17 mouse cellular contexts compared by ENCODE assay signal in genomic region chr4:120875961-120876360, GRCm38 (mm10).
"Had no signal": no experiment of that assay in that cellular context is flagged by ENCODE, and none has a peak within 500 bp of the region (broad histone marks: within the 10 kb centered on the region; RNA-seq: fewer than 3 reads in every experiment).

No protein-coding gene starts in this region.

- H3K27ac ChIP-seq: lung, embryonic 15.5 days; macrophage; midbrain, embryonic 12.5 days; midbrain, embryonic 15.5 days; neural tube, embryonic 12.5 days; stomach, embryonic 15.5 days; stomach, postnatal 0 days had no signal

- H3K9ac ChIP-seq: liver, postnatal 0 days; lung, embryonic 15.5 days; midbrain, embryonic 12.5 days; midbrain, embryonic 15.5 days; neural tube, embryonic 12.5 days; stomach, embryonic 15.5 days had no signal

- H3K4me2 ChIP-seq: lung, embryonic 15.5 days; midbrain, embryonic 12.5 days; midbrain, embryonic 15.5 days; neural tube, embryonic 12.5 days; stomach, embryonic 15.5 days had no signal

- ATAC-seq: liver, postnatal 0 days; lung, postnatal 0 days; midbrain, embryonic 15.5 days had no signal

- H3K4me3 ChIP-seq: lung, embryonic 15.5 days; megakaryocyte, embryonic 14.5 days; midbrain, embryonic 12.5 days; midbrain, embryonic 15.5 days; neural tube, embryonic 12.5 days; stomach, embryonic 15.5 days had no signal

- H3K27me3 ChIP-seq: lung, embryonic 15.5 days; midbrain, embryonic 15.5 days; neural tube, embryonic 12.5 days; stomach, embryonic 15.5 days had no signal

- H3K9me3 ChIP-seq: lung, embryonic 15.5 days; megakaryocyte, embryonic 14.5 days; midbrain, embryonic 12.5 days; midbrain, embryonic 15.5 days; neural tube, embryonic 12.5 days; stomach, embryonic 15.5 days had no signal

- H3K4me1 ChIP-seq: lung, embryonic 15.5 days; midbrain, embryonic 15.5 days had no signal

- H3K36me3 ChIP-seq: lung, embryonic 15.5 days; midbrain, embryonic 12.5 days; midbrain, embryonic 15.5 days; neural tube, embryonic 12.5 days; stomach, embryonic 15.5 days had no signal

- DNase-seq: liver, postnatal 0 days; lung, adult 2 months; lung, postnatal 14 days; lung, postnatal 36 days; right cerebral cortex, postnatal 14 days; thymus, adult 2 months; thymus, postnatal 25 days; thymus, postnatal 4 days had no signal
